Comparison of ENCODE assay signal across 17 mouse cellular contexts in genomic region chr17:6007101-6007780, GRCm38 (mm10).
DNase-seq lines count a peak whose midpoint lies in the region; ATAC-seq and TF ChIP-seq lines count a peak whose summit lies in the region.
"Had no signal": no experiment of that assay in that cellular context is flagged by ENCODE, and none has a peak within 500 bp of the region (broad histone marks: within the 10 kb centered on the region; RNA-seq: fewer than 3 reads in every experiment).

No protein-coding gene starts in this region.

- H3K4me2 ChIP-seq in CH12.LX (ENCODE audit: insufficient read depth, low read depth, poor library complexity, severe bottlenecking), result peak overlapping the region; percentile 25; the same call in 1 of the 2 replicates
- no peak overlapping the region for H3K4me2 ChIP-seq in intestine, embryonic 16.5 days (ENCODE audit: low read depth, low read length)
- H3K4me2 ChIP-seq: forebrain, embryonic 15.5 days; midbrain, embryonic 12.5 days had no signal

- 85% methylated on average over 5 of the region's 5 CpGs for WGBS in heart, adult 2 months
- 76% methylated on average over 5 of the region's 5 CpGs for WGBS in intestine, embryonic 16.5 days

- no peak overlapping the region for H3K9ac ChIP-seq in heart, adult 2 months (ENCODE audit: low read depth, low read length)
- H3K9ac ChIP-seq in CH12.LX (ENCODE audit: insufficient read depth, low read depth), result 0 out of 2 replicates have a peak overlapping the region, but pooled peaks have one; percentile 17
- H3K9ac ChIP-seq in intestine, embryonic 16.5 days (ENCODE audit: low read depth, low read length), result no peak overlapping the region
- H3K9ac ChIP-seq: forebrain, embryonic 15.5 days; limb, embryonic 13.5 days; midbrain, embryonic 12.5 days had no signal

- peak overlapping the region; percentile 47 for H3K27ac ChIP-seq in heart, adult 2 months
- peak overlapping the region; percentile 1; the same call in 1 of the 2 replicates for H3K27ac ChIP-seq in left cerebral cortex, adult 2 months
- H3K27ac ChIP-seq in CH12.LX (ENCODE audit: insufficient read depth, low read depth), result peak overlapping the region; percentile 86
- peak overlapping the region; percentile 8; the same call in 1 of the 2 replicates for H3K27ac ChIP-seq in intestine, embryonic 16.5 days (ENCODE audit: low read length)
- H3K27ac ChIP-seq: midbrain, embryonic 12.5 days had no signal

- no peak for TF ChIP-seq EP300 in heart, adult 2 months (IDR thresholded peaks at IDR 0.05; ENCODE audit: insufficient read depth, low read depth, low read length)
- no peak for TF ChIP-seq EP300 in CH12.LX (IDR thresholded peaks at IDR 0.05; ENCODE audit: low read length)

- peaks cover 11% of the 10 kb centered on the region; the same call in 1 of the 2 replicates for H3K36me3 ChIP-seq in heart, adult 2 months (ENCODE audit: control insufficient read depth, insufficient read depth, low read length)
- peaks cover 0 to 44% of the 10 kb centered on the region in 2 experiments for H3K36me3 ChIP-seq in CH12.LX (replicated peaks in 1 of 2; ENCODE audit: control insufficient read depth in 1 of 2, insufficient read depth in 1 of 2, low read length in 1 of 2)
- no peaks in the 10 kb centered on the region; the same call in 1 of the 2 replicates for H3K36me3 ChIP-seq in intestine, embryonic 16.5 days (ENCODE audit: control insufficient read depth, insufficient read depth, low read length)
- H3K36me3 ChIP-seq: forebrain, embryonic 15.5 days; limb, embryonic 13.5 days; midbrain, embryonic 12.5 days had no signal

- in situ Hi-C loops in CH12.LX (cut with MboI; ENCODE audit: low pct_ligation_motif_present, low pct_unique_long_range_greater_than_20kb, low sequenced_read_pairs), result loop anchor here (5.0 to 25.0 kb wide), 3 partner anchors 65 to 570 kb away; partner anchors contain the start of genes Synj2 and Tmem242

- DNase-seq in heart, adult 2 months, result no peak
- no peak for DNase-seq in heart, postnatal 25 days (ENCODE audit: low spot score)
- DNase-seq in left cerebral cortex, adult 2 months (ENCODE audit: extremely low spot score in 1 of 2, low spot score in 2 of 2), result no peak
- no peak for DNase-seq in left cerebral cortex, adult 9 months (ENCODE audit: low spot score in 2 of 2)
- DNase-seq in CH12.LX (ENCODE audit: extremely low read depth), result no peak
- DNase-seq in adrenal gland, adult 8-10 months, result no peak
- DNase-seq: adrenal gland, postnatal 36 days; cerebellum, adult 11-12 months; gastrocnemius, postnatal 14 days; heart, postnatal 4 days; kidney, adult 18-20 months; kidney, postnatal 4 days had no signal

- no peak for TF ChIP-seq POLR2A in heart, adult 2 months (IDR thresholded peaks at IDR 0.05; ENCODE audit: insufficient read depth, low read depth, low read length)
- TF ChIP-seq POLR2A in CH12.LX (IDR thresholded peaks at IDR 0.05; ENCODE audit: low read depth, low read length), result no peak

- H3K4me1 ChIP-seq in heart, adult 2 months (ENCODE audit: control insufficient read depth, insufficient read depth, low read length), result peaks cover 27% of the 10 kb centered on the region
- peaks cover 30 to 57% of the 10 kb centered on the region in 2 experiments for H3K4me1 ChIP-seq in CH12.LX (ENCODE audit: control insufficient read depth in 1 of 2, insufficient read depth in 2 of 2)
- peaks cover 16% of the 10 kb centered on the region for H3K4me1 ChIP-seq in intestine, embryonic 16.5 days (ENCODE audit: control insufficient read depth, insufficient read depth, low read length)

- no peak for TF ChIP-seq RAD21 in CH12.LX (IDR thresholded peaks at IDR 0.05; ENCODE audit: low read depth, low read length)

- peak; percentile 30 for ATAC-seq in intestine, embryonic 16.5 days
- ATAC-seq in monocyte, adult 5-6 weeks (replicated peaks; ENCODE audit: insufficient number of reproducible peaks, low FRiP score, low TSS enrichment, poor library complexity, severe bottlenecking), result no peak

- H3K79me2 ChIP-seq in heart, adult 2 months (replicated peaks; ENCODE audit: control insufficient read depth, insufficient read depth, low read length), result no peaks in the 10 kb centered on the region
- H3K79me2 ChIP-seq in CH12.LX (replicated peaks; ENCODE audit: control insufficient read depth, extremely low read depth, insufficient read depth, poor library complexity, severe bottlenecking), result no peaks in the 10 kb centered on the region

- dilution Hi-C loops in CH12.LX (cut with MboI; ENCODE audit: extremely low pct_ligation_motif_present, extremely low pct_unique_long_range_greater_than_20kb, low sequenced_read_pairs), result no loop called here

- no peaks in the 10 kb centered on the region for H3K27me3 ChIP-seq in heart, adult 2 months (ENCODE audit: control insufficient read depth, insufficient read depth, low read length)
- no peaks in the 10 kb centered on the region for H3K27me3 ChIP-seq in CH12.LX (replicated peaks)
- H3K27me3 ChIP-seq in intestine, embryonic 16.5 days (replicated peaks; ENCODE audit: control insufficient read depth, insufficient read depth, low read length), result no peaks in the 10 kb centered on the region
- H3K27me3 ChIP-seq: forebrain, embryonic 15.5 days; limb, embryonic 13.5 days; midbrain, embryonic 12.5 days had no signal

- no peak for TF ChIP-seq CTCF in heart, adult 2 months (IDR thresholded peaks at IDR 0.05)
- TF ChIP-seq CTCF in left cerebral cortex, adult 2 months (IDR thresholded peaks at IDR 0.05), result no peak
- no peak for TF ChIP-seq CTCF in CH12.LX (conservative IDR thresholded peaks at IDR 0.05 in 1 of 2, IDR thresholded peaks at IDR 0.05 in 1 of 2; ENCODE audit: low read depth in 2 of 2, low read length in 2 of 2)

- no peaks in the 10 kb centered on the region for H3K9me3 ChIP-seq in CH12.LX (replicated peaks; ENCODE audit: low read length)
- no peaks in the 10 kb centered on the region for H3K9me3 ChIP-seq in intestine, embryonic 16.5 days (ENCODE audit: control insufficient read depth, low read length)
- H3K9me3 ChIP-seq: forebrain, embryonic 15.5 days; limb, embryonic 13.5 days; midbrain, embryonic 12.5 days had no signal

- intact Hi-C loops in heart, adult 2 months (cut with DNase I), result no loop called here
- intact Hi-C loops in heart, postnatal 25 days (cut with DNase I), result no loop called here
- intact Hi-C loops in left cerebral cortex, adult 2 months (cut with DNase I), result loop anchor here (2.0 to 5.0 kb wide), 2 partner anchors 30 to 210 kb away; no protein-coding TSS in a partner anchor

- H3K4me3 ChIP-seq in heart, adult 2 months, result no peak overlapping the region
- no peak overlapping the region for H3K4me3 ChIP-seq in left cerebral cortex, adult 2 months
- H3K4me3 ChIP-seq in CH12.LX (replicated peaks in 1 of 3; ENCODE audit: low read depth in 2 of 3, low read length in 2 of 3, poor library complexity in 1 of 3), result no peak overlapping the region
- no peak overlapping the region for H3K4me3 ChIP-seq in intestine, embryonic 16.5 days (ENCODE audit: low read length)
- H3K4me3 ChIP-seq: forebrain, embryonic 15.5 days; limb, embryonic 13.5 days; midbrain, embryonic 12.5 days had no signal

TF ChIP-seq in CH12.LX, 34 proteins besides CTCF, POLR2A, EP300 and RAD21:
- no peak for TF ChIP-seq USF2 (conservative IDR thresholded peaks at IDR 0.05; ENCODE audit: low read depth, low read length)
- TF ChIP-seq SIN3A (IDR thresholded peaks at IDR 0.05; ENCODE audit: low read length), result no peak
- no peak for TF ChIP-seq E2F4 (IDR thresholded peaks at IDR 0.05; ENCODE audit: insufficient replicate concordance, low read depth, low read length)
- TF ChIP-seq TCF12 (IDR thresholded peaks at IDR 0.05; ENCODE audit: low read depth, low read length), result no peak
- no peak for TF ChIP-seq GABPA (IDR thresholded peaks at IDR 0.05; ENCODE audit: insufficient replicate concordance, low read depth, low read length)
- no peak for TF ChIP-seq BHLHE40 (IDR thresholded peaks at IDR 0.05; ENCODE audit: low read depth, low read length)
- no peak for TF ChIP-seq MXI1 (IDR thresholded peaks at IDR 0.05; ENCODE audit: low read depth, low read length)
- TF ChIP-seq MAFK (IDR thresholded peaks at IDR 0.05; ENCODE audit: insufficient replicate concordance, low read length), result no peak
- TF ChIP-seq IRF4 (IDR thresholded peaks at IDR 0.05; ENCODE audit: low read depth, low read length), result no peak
- TF ChIP-seq ETS1 (conservative IDR thresholded peaks at IDR 0.05; ENCODE audit: low read depth, low read length), result no peak

Comparison
In these comparisons a context has a peak if more than half of its experiments do, and no peak if none do; other contexts are left out.
1. H3K27ac ChIP-seq: peak in every context shown above with its lines; median percentile 86 in CH12.LX; 47 in heart, adult 2 months; 8 in intestine, embryonic 16.5 days; 1 in left cerebral cortex, adult 2 months.